Mouse (Mus musculus) CD4-positive, CD25-positive, alpha-beta regulatory T cell, adult 2 months (primary cell): ENCODE data around the gene Ttll12.

Source experiments
- DNase-seq: peaks from one replicate; pipeline ENCODE4 v3.0.0-alpha.2; 2012; ENCODE audit warnings: low read depth, low spot score

The Ttll12 gene

DNA sequence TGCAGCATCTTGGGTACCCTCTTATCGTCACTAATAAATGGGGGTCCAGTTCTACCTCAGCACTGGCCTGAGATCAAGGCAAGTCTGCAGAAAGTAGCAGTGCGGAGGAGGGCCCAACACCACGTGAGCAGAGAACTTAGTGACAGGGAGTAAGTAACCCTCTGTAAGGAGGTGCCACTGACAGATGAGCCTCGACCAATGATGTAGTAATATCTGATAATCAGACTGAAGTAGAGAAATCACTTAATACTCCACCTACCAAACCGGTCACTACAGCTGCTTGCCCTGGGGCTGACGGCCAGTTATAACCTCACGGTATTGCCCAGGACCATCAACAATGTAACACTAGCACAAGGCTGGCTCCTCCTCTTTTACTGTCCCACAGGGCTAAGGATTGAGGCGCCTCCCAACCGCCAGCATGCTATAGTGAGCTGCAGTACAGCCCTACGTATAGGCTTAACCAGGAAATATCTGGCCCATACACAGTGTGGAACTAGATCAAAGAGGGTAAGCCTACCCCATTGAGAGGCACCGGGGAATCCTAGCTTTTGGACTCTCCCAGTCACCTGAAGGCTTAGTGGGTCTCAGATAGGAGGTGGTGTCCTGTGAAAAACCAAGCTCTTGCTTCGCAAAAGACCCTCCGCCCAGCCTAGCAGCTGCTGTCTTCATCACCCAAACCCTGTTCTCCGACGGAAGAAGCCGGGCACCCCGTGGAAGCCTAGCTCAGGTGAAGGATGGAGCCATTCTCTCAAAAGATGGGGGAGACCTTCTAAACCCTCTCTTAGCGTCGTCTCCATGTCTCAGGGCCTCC, 1.1 kb downstream of the Ttll12 start:
- peak; percentile 25 for DNase-seq

DNA sequence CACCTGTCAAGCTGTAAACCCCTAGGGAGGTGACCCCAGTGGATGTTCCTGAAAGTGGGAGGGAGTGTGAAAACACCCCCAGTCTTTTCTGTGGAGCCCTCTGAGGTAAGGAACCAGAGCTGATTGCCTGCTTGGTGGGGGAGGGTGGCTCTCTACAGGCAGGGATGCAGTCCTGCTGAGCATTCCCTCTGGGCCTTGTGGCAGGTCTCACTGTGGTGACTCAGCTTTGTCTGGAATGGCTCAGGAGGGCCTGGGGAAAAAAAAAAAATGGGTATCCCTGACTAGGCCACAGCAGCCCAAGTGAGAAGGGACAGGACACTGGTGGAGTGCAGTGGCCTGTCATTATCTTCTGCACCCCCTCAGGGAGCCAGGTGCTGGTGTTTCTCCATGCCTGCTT, 1.8 kb downstream of the Ttll12 start:
- no peak for DNase-seq

DNA sequence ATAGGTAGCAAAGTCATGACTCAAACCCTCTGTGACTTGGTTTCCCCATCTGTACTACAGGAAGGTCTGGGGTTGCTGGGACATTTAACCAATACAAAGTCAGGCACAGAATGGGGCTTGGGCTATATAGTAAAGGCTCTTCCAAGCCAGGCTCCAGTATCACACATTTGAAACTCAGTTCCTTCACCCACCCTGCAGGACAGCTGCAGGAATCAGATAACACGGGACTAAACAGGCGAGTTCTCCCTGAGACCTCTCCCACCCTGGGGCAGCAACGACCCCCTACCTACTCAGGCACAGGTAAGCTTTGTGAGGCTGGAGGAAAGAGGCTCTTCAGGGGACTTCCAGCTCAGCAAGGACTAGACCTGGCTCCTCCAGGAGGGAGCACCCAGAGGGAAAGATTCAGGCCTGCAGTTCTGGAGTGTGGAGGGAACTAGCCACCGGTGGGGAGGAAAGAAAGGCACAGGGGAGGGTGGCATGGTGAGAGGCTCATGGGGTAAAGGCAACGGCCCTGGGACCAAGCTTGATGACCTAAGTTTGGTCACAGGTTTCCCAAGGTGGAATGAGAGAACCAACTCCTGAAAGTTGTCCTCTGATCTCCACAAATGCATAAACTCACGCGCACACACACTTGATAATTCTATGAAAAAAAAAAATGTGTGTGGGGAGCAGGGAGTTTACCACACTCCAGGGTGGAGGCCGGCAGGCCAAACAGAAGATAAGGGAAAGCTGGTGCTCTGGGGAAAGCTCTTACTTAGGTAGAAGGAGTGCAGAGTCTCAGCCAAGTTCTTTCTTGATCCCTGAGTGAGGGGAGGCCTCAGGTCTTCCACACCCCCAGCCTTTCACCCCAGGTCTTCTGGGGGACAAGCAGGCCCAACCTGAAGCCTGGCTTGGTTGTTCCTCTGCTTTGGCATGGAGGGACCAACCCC, 2.4 kb downstream of the Ttll12 start:
- DNase-seq = no peak

- no peak for DNase-seq
These were observed 3.2 kb downstream of the Ttll12 start for GRCm38 (mm10) chr15:83591758-83592157.

DNA sequence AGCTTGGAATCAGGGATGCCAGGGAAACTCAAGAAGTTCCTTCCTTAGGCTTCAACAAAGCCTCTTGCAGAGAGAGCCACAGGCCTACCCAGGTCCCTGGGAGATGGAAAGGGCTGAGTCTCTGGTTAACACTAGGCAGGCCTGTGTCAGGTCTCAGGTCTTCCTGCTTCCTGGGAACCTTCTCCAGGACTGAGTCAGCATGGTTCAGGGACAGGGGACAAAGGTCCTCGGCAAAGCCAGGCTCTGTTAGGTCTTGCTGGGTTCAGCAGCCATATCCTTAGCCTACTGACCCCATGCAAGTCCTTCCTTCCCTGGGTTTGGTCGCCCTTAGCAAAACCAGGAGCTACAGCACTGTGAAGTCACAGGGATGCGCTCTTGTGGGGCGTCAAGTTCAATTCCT, 4.1 kb downstream of the Ttll12 start:
- no peak for DNase-seq

GRCm38 (mm10) chr15:83584741-83585220, 10.2 kb downstream of the Ttll12 start:
- DNase-seq = no peak

- peak; percentile 59 for DNase-seq
These were observed 11.4 kb downstream of the Ttll12 start for GRCm38 (mm10) chr15:83583419-83584156.

DNA sequence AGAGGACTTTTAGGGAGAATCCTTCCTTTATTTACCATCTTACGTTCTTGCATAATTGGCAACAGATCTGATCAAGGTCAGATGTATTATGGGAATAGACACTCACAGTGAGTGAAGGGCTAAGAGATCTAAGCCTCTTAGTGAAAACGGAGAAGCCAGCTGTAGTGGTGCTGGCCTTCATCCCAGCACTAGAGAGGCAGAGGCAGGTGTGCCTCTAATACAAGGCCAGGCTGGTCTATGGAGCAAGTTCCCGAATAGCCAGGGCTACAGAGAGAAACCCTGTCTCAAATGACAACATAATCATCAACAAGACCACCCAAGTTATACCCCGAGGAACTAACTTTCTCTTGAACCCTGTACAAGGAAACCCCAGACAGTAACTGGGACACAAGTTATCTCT, 12.0 kb downstream of the Ttll12 start:
- DNase-seq = no peak

- no peak for DNase-seq
These were observed 18.3 kb downstream of the Ttll12 start for GRCm38 (mm10) chr15:83576651-83577050.

DNA sequence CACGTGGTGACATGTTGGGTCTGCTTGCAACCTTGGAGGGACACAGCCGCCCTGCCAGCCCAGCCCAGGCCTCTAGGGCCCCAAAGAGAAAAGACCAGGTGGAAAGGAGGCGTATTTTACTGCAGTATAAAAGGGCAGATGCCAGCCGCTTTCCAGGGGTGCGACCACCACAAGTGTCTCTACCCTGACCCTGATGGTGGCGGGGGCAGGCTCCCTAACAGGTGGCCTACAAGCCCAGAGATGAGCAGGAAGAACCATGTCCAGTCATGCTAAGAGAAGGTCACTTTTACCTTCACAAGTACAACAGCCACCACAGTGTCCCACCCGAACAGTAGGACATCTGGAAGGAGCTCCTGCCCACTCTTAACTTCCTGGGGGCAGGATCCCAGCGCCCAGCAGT, 19.4 kb downstream of the Ttll12 start:
- no peak for DNase-seq

DNA sequence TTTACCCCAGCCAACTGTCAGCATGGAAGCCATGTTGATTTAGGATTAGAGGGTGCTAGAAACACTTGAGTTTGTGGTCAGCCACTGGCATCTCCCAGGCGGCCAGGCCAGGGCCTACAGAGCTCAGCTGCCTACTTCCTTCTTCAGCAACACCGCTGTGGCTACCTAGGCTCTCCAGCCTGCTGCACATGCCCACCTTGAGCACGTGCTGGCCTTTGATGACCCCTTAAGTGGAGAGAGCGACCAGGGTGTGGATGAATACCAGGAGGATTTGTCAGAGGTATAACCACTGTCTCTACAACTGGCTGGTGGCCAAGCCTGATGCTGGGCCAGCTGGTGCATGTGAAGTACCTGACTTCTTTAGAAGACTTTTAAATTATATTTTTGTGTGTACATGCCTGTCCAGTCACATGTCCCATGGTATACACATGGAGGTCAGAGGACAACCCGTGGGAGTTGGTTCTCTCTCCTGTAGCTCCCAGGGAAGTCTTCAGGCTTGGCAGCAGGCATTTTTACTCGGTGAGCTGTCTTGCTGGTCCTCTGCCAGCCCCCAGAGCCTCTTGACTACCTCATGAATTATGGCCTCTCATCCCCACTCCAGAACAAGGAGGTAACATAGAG, 20.1 kb downstream of the Ttll12 start:
- no peak for DNase-seq

DNA sequence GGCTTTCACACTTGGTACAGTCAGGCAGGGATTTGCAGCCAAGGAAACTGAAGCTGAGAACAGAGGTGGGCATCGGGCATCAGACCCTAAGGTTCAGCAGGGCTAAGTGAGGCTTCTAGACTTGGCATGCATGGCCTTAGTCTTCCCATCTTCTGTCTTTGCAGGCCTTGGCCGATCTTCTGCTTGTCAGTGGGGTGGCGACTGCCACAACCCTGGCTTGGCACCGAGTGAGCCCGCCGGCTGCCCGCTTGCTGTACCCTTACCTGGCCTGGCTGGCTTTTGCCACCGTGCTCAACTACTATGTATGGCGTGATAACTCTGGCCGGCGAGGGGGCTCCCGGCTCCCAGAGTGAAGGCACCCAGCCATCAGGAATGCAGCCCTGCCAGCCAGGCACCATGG, 21.4 kb downstream of the Ttll12 start:
- no peak for DNase-seq

- no peak for DNase-seq
These were observed 22.8 kb downstream of the Ttll12 start for GRCm38 (mm10) chr15:83572132-83572531.

GRCm38 (mm10) chr15:83571636-83572035, 23.3 kb downstream of the Ttll12 start:
- no peak for DNase-seq

- peak; percentile 67 for DNase-seq
These were observed 24.3 kb downstream of the Ttll12 start for GRCm38 (mm10) chr15:83570641-83571040.

- peak; percentile 25 for DNase-seq
These were observed 25.3 kb downstream of the Ttll12 start for GRCm38 (mm10) chr15:83569682-83570081.

DNA sequence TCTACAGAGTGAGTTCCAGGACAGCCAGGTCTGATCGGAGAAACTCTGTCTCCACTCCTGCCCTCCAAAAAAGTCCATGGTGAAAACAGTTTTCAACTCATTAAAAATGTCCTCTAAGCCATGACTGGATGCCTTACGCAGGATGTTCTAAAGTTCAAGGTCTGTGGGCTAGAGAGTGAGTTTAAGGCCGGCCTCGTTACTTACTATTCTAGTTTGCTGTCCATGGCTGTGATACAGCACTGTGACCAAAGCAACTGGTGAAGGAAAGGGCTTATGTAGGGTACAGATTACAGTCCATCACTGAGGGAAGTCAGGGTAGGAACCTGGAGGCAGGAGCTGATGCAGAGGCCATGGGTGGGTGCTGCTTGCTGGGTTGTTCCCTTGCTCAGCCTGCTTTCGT, 26.4 kb downstream of the Ttll12 start:
- no peak for DNase-seq

GRCm38 (mm10) chr15:83567728-83568127, 27.2 kb downstream of the Ttll12 start:
- DNase-seq = no peak

GRCm38 (mm10) chr15:83566006-83566405, 29.0 kb downstream of the Ttll12 start:
- no peak for DNase-seq

DNA sequence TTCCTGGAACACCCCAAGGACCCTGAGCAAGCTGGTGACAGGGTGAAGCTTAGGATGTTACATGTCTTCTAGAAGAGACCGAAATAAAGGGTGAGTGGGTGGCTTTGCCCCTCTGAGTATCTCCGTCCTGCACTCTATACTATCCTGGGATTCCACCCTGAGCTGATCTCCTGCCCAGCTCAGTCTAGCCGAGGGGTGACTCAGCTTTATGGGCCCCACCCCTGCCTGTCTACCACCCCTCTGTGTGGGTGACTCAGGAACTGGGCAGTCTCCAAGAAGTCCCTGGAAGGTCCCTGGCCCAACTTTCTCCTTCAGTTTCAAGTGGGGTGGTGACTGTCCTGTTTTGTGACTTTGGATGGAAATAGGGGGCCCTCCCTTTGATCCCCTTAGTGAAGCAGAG, 29.5 kb downstream of the Ttll12 start:
- no peak for DNase-seq
